Mouse (Mus musculus): Measurements from ENCODE around the gene 3110082J24Rik.

Gene 3110082J24Rik

GRCm38 (mm10) chr5:30105668-30106300, at the start of gene 3110082J24Rik:
Gene 3110082J24Rik, minus strand, starts transcription at chr5:30106086.
- peak in 1 of 2 experiments; percentile 56 for DNase-seq (ENCODE audit: low spot score in 2 of 2)

GRCm38 (mm10) chr5:30155395-30155792, 49.5 kb upstream of the 3110082J24Rik start:
- DNase-seq (ENCODE audit: low spot score in 2 of 2), result no peak

- peak; percentile 91 to 94 for DNase-seq (ENCODE audit: low spot score in 2 of 2)
These were observed 48.8 kb upstream of the 3110082J24Rik start, which contains the start of the genes Hadha and Hadhb for GRCm38 (mm10) chr5:30154474-30155394. Gene Hadha, minus strand, starts transcription at chr5:30155162. Gene Hadhb, plus strand, starts transcription at chr5:30155248.

- DNase-seq (ENCODE audit: low spot score in 2 of 2), result no peak
These were observed 48.1 kb upstream of the 3110082J24Rik start for GRCm38 (mm10) chr5:30154013-30154412.

GRCm38 (mm10) chr5:30153222-30153621, 47.3 kb upstream of the 3110082J24Rik start:
- DNase-seq (ENCODE audit: low spot score in 2 of 2), result no peak

GRCm38 (mm10) chr5:30152413-30152812, 46.5 kb upstream of the 3110082J24Rik start:
- DNase-seq (ENCODE audit: low spot score in 2 of 2), result no peak

GRCm38 (mm10) chr5:30152007-30152406, 46.1 kb upstream of the 3110082J24Rik start:
- no peak for DNase-seq (ENCODE audit: low spot score in 2 of 2)

- no peak for DNase-seq (ENCODE audit: low spot score in 2 of 2)
These were observed 42.4 kb upstream of the 3110082J24Rik start for GRCm38 (mm10) chr5:30148133-30148920.

GRCm38 (mm10) chr5:30146526-30146925, 40.6 kb upstream of the 3110082J24Rik start:
- no peak for DNase-seq (ENCODE audit: low spot score in 2 of 2)

- DNase-seq (ENCODE audit: low spot score in 2 of 2), result no peak
These were observed 32.3 kb upstream of the 3110082J24Rik start for GRCm38 (mm10) chr5:30138193-30138592.

- no peak for DNase-seq (ENCODE audit: low spot score in 2 of 2)
These were observed 31.4 kb upstream of the 3110082J24Rik start for GRCm38 (mm10) chr5:30137271-30137670.

GRCm38 (mm10) chr5:30135711-30136231, 29.9 kb upstream of the 3110082J24Rik start:
- no peak for DNase-seq (ENCODE audit: low spot score in 2 of 2)

- no peak for DNase-seq (ENCODE audit: low spot score in 2 of 2)
These were observed 26.3 kb upstream of the 3110082J24Rik start for GRCm38 (mm10) chr5:30132173-30132572.

- DNase-seq (ENCODE audit: low spot score in 2 of 2), result no peak
These were observed 25.4 kb upstream of the 3110082J24Rik start for GRCm38 (mm10) chr5:30131246-30131645.

- DNase-seq (ENCODE audit: low spot score in 2 of 2), result no peak
These were observed 22.8 kb upstream of the 3110082J24Rik start for GRCm38 (mm10) chr5:30128680-30129079.

GRCm38 (mm10) chr5:30127921-30128597, 22.2 kb upstream of the 3110082J24Rik start:
- no peak for DNase-seq (ENCODE audit: low spot score in 2 of 2)

- peak in 1 of 2 experiments; percentile 50 for DNase-seq (ENCODE audit: low spot score in 2 of 2)
These were observed 20.9 kb upstream of the 3110082J24Rik start for GRCm38 (mm10) chr5:30126756-30127155.

GRCm38 (mm10) chr5:30125587-30125986, 19.7 kb upstream of the 3110082J24Rik start:
- peak in 1 of 2 experiments; percentile 38 for DNase-seq (ENCODE audit: low spot score in 2 of 2)

GRCm38 (mm10) chr5:30122481-30122880, 16.6 kb upstream of the 3110082J24Rik start:
- DNase-seq (ENCODE audit: low spot score in 2 of 2), result no peak

- DNase-seq (ENCODE audit: low spot score in 2 of 2), result no peak
These were observed 14.2 kb upstream of the 3110082J24Rik start for GRCm38 (mm10) chr5:30120106-30120505.

- DNase-seq (ENCODE audit: low spot score in 2 of 2), result no peak
These were observed 13.3 kb upstream of the 3110082J24Rik start for GRCm38 (mm10) chr5:30119163-30119562.
